Mouse (Mus musculus): ENCODE results near the gene Gabrb3.

The Gabrb3 gene

DNA sequence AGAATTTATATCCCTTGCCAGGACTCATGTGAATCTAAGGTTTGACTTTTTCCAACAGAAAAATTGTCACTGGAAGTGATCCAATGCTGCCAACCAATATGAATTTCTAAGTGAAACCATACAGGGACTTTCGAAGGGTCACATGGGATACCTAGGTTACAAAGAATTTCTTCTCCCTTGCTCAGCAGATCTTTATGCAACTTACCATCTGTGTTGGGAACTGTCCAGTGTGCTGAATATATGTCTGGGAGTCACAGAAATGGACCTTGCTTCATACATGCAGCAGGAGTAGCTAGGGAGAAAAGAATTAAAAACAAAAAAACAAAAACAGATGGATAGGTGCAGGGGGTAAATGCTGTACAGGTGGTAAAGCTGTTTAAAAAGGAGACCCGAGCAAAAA, 327.3 kb downstream of the Gabrb3 start:
- peak; percentile 32 for DNase-seq

- no peak for DNase-seq
Observed at GRCm38 (mm10) chr7:57760466-57760865, 341.0 kb downstream of the Gabrb3 start.

DNA sequence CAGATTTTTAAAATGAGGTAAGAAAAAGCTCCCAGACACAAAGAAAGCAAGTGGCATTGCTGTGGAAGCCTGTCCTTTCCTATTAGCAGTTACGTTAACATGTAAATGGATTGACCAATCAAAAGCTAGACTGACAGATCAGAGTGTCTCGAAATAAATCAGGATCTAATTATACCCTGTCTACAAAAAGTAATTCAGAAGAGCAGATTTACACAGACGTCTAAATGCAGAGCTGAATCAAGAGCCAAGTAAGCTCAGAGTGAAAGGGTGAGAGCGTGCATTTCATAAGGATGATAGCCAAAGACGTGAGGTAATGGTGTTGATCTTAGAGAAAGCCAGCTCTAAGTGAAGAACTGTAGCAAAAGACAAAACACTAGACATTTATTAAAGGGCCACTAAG, 359.3 kb downstream of the Gabrb3 start:
- no peak for DNase-seq

- peak; percentile 27 for DNase-seq
Observed at GRCm38 (mm10) chr7:57786102-57786501, 366.6 kb downstream of the Gabrb3 start.

- DNase-seq = no peak
Observed at GRCm38 (mm10) chr7:57787520-57787919, 368.0 kb downstream of the Gabrb3 start.

DNA sequence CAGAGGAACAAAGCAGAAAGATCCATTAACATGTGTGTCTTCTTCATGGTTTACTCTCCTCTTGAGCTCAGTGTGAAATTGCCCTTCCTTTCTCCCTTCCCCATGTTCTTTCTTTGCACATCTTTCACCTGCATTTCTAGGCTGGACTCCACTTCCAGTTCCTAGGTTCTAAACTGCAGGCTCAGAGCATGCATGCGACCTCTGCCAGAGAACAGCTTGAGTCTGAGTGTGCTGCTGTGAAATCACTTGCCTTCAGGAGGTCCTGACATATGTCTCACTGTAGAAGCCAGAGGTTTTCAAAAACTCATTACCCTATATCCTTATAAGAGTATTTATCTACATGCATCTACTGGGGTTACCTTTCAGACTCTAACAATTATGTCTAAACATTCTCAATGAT, 383.8 kb downstream of the Gabrb3 start:
- peak; percentile 13 for DNase-seq

DNA sequence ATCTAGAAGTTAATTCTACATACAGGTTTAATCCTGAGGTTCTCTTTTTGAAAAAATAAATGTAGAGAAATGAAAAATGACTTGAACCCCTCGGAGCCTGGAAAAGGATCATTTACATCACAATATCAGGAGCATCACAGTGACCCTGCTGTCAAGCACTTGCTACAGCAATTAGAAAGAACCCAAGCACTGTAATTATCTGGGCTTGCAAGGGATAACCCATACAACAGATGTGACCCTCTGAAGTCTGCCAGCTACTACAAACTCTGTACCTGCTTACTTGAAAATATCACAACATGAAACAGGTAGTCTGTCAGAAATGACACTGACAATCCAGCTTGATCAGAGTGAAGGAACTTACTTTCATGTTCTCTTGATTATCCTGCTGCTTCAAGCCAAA, 394.2 kb downstream of the Gabrb3 start:
- no peak for DNase-seq

- no peak for DNase-seq
Observed at GRCm38 (mm10) chr7:57842383-57842896, 422.9 kb downstream of the Gabrb3 start.

- DNase-seq = no peak
Observed at GRCm38 (mm10) chr7:57867951-57868350, 448.5 kb downstream of the Gabrb3 start.

Measured in cerebellum, adult 11-12 months (tissue).